Mouse (Mus musculus): ENCODE results near the gene Znrf3.
A peak's percentile ranks its signal among the peaks of the same experiment; 100 is the strongest.

Znrf3 gene

DNA sequence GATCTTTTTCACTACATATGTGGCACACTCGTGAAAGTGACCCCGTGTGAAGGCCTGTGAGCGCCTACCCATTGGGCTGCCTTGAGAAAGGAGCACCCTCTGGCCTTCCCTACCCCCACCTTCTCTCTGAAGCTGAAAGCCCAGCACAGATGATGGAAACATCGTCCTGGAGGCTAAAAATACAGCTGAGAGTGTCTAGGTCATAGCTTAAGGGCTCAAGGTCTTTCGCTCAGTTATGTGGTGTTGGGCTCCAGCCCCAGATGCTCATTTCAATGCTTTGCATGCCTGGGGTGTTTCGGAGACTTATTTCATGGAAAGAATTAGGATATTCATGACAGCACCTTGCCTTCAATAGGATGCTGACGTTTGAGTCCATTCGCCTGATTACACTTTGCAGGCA is 178.9 kb downstream of the Znrf3 start:
- DNase-seq, result no peak

DNA sequence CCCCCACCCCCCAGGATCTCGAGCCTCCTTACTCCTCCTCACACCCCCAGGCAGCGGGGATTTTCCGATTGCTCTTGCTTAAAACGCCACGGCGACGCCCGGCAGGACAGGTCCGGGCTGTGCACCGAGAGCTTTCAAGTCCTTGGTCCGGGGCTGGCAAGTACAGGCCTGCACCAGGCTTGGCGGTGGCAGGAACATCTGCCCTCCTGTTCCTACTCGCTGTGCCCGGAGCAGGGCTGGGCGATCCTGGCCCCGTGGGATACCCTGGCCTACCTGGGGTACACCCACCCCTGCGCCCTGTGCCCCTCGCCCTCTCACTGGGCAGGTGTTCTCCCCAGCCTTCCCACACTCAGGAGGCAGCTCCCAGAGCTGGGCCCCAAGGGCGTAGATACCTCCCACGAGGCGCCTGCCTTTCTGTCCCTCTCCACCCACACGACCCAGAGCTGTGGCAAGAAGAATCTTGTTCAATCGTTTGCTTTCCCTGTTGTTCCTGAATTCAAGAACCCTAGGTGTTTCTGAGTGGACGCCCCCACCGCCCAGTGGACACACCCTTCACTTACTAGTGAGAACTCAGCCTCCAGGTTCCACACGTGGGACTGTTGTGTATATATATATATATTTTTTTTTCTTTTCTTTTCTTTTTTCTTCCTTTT is 181.4 kb downstream of the Znrf3 start:
- DNase-seq, result peak; percentile 42

- DNase-seq, result peak; percentile 98
Observed at GRCm38 (mm10) chr11:5261508-5262392, 182.9 kb downstream of the Znrf3 start, which contains the start of gene Kremen1. Gene Kremen1, minus strand, starts transcription at chr11:5261558.

GRCm38 (mm10) chr11:5260942-5261459 is 183.6 kb downstream of the Znrf3 start:
- DNase-seq, result peak; percentile 74

- DNase-seq, result peak; percentile 58
Observed at GRCm38 (mm10) chr11:5259944-5260598, 184.6 kb downstream of the Znrf3 start.

DNA sequence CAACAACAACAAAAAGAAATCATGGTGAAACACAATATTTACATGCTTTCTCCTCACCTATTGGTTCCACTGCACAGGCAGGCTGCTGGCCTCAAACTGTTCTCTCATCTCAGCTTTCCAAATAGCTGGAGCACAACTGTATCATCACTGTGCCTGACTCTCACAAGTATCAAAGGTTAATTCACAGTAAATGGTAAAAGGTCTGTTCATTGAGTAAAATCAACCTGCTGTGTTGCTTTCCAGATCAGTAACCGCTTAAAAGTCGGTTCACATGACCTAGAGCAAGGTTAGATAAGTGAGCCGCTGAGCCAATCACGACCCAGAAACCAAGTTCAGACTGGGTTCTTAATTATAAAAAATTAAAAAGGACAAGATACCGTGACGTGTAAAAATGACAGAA is 186.6 kb downstream of the Znrf3 start:
- DNase-seq, result no peak

DNA sequence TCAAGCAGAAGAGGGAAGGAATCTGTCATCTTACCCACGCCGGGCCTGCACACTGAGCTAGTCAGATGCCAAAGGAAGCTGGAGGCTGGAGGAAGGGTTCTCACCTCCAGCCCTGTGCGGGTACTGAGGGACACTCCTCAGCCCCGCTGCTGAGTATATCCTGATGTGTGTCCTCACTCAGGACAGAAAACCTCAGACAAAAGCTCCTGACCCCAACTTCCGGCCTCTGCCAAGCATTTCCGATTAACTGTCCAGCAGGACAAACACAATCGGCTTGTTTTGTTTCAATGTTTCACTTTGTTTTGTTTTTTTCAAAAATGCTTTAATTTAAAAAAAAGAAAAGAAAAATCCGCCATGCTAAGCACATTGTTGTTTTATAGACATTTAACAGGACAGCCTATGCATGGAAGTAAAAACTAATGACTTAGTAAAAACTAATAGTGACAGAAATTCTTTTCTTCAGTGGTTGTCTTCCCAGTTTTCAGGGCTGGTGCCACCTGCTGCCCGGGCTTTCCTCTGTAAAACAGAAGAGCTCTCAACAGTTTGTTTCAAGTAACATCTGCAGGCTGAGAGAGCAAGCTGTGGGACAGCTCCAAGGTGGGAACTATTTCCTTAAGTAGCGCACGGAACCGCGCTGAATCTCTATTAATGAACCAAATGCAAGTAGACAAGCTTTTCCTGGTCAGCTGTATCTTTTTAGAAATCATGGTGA is 187.3 kb downstream of the Znrf3 start:
- DNase-seq, result peak; percentile 58

GRCm38 (mm10) chr11:5255509-5256014 is 189.1 kb downstream of the Znrf3 start:
- no peak for DNase-seq

DNA sequence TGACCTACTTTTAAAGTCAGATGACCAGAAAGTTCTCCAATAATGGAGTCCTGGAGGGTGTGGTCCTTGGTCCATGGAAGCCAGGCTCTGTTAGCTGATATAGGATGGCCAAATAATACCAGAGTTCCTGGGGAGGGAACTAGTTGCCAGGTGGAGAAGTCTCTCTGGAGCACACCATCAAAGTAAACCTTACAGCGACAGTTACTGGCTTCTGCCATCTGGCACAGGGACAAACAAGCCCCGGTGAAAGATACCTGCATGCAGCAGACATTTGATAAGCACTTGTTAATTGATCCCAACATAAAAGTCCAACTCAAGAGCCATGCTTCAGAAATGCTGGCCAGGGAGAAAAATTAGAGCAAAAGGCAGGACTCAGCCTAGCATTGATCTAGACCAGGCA is 190.6 kb downstream of the Znrf3 start:
- peak; percentile 54 for DNase-seq

GRCm38 (mm10) chr11:5253528-5253927 is 191.1 kb downstream of the Znrf3 start:
- peak; percentile 55 for DNase-seq

GRCm38 (mm10) chr11:5252727-5253126 is 191.9 kb downstream of the Znrf3 start:
- peak; percentile 32 for DNase-seq

DNA sequence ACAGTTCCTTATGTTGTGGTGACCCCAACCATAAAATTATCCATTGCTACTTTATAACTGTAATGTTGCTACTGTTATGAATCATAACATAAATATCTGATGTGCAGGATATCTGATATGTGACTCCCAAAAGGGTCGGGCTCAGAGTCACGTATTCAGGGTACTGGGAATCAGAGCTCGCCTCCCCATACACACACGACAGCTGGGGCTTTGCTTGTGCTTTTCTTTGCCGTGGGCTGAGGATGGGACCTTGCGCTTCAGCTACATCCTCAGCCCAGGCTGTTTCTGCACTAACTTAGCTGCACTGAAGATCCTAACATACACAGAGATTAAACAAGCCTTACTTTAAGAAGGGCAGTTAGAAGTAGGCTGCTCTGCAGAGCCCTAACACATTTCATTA is 193.5 kb downstream of the Znrf3 start:
- peak; percentile 50 for DNase-seq

DNA sequence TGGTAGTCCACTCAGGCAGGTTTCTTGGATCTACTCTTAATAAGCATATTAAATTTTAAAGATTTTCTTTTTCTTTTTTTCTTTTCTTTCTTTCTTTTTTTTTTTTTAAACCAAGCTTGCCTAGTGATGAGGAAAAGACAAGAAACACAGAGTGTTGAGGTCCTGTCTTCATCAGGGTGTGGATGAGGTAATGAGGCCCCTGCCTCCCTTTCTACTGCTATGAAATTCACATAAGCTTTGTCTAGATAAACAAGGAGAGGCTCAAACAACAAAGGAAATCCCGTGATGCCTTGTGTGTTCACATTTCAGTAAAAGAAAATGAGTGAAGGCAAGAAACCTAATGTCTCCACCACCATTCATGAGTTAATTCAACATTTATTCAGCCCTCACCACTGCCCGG is 196.4 kb downstream of the Znrf3 start:
- no peak for DNase-seq

DNA sequence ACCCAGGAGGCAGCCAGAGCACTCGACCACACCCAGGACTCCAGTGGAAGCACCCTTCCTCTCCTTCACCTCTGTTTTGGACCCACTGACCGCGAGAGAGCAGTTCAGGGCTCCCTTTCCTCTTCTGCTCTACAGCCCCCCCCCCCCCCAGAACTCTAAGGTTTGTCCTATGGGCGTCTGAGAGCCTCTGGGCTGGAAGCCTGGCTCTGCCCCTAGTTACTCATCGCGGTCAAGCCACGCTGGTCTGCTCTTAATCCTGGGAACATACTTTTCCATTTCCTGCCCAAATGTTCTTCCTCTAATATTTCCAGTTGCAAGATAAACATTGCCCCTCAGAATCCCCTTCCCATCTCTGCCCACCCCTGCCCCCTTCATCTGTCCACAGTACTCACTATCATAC is 199.2 kb downstream of the Znrf3 start:
- no peak for DNase-seq

GRCm38 (mm10) chr11:5244749-5245130 is 199.9 kb downstream of the Znrf3 start:
- no peak for DNase-seq

GRCm38 (mm10) chr11:5243812-5244748 is 200.6 kb downstream of the Znrf3 start:
- no peak for DNase-seq

GRCm38 (mm10) chr11:5243208-5243607 is 201.4 kb downstream of the Znrf3 start:
- no peak for DNase-seq

- no peak for DNase-seq
Observed at GRCm38 (mm10) chr11:5242158-5242557, 202.5 kb downstream of the Znrf3 start.

- DNase-seq, result peak; percentile 41
Observed at GRCm38 (mm10) chr11:5239706-5240690, 204.6 kb downstream of the Znrf3 start.

Data from thymus, postnatal 4 days (tissue).